ENCODE assay signal across 7 mouse cellular contexts in genomic region chr5:122284183-122285028, GRCm38 (mm10). TPM values are rescaled to one million over a fixed set of nuclear protein-coding genes. Genes with fewer than 3 reads are reported as not detected.
DNase-seq lines count a peak whose midpoint lies in the region; ATAC-seq and TF ChIP-seq lines count a peak whose summit lies in the region.

TSS of gene Pptc7 (plus strand) at chr5:122284365.

- intact Hi-C loops in heart, adult 2 months (cut with DNase I): loop anchor here (2.0 kb wide), 1 partner anchor 30 kb away; no protein-coding TSS in a partner anchor

- peak within 1 kb of the TSS; percentile 98 for H3K4me2 ChIP-seq in embryonic facial prominence, embryonic 13.5 days
- H3K4me2 ChIP-seq in limb, embryonic 13.5 days (replicated peaks): peak within 1 kb of the TSS; percentile 100
- peak within 1 kb of the TSS; percentile 99 for H3K4me2 ChIP-seq in midbrain, embryonic 16.5 days (ENCODE audit: low read length)

- TF ChIP-seq EP300 in heart, adult 2 months (IDR thresholded peaks at IDR 0.05; ENCODE audit: insufficient read depth, low read depth, low read length): no peak

- H3K4me3 ChIP-seq in embryonic facial prominence, embryonic 13.5 days: peak within 1 kb of the TSS; percentile 96
- H3K4me3 ChIP-seq in heart, adult 2 months: peak within 1 kb of the TSS; percentile 92
- peak within 1 kb of the TSS; percentile 96 for H3K4me3 ChIP-seq in limb, embryonic 13.5 days
- H3K4me3 ChIP-seq in midbrain, embryonic 16.5 days (ENCODE audit: low read depth, low read length): peak within 1 kb of the TSS; percentile 94

- no peak for TF ChIP-seq CTCF in heart, adult 2 months (IDR thresholded peaks at IDR 0.05)

- H3K9ac ChIP-seq in embryonic facial prominence, embryonic 13.5 days: peak within 1 kb of the TSS; percentile 93
- peak within 1 kb of the TSS; percentile 99 for H3K9ac ChIP-seq in heart, adult 2 months (ENCODE audit: low read depth, low read length)
- H3K9ac ChIP-seq in limb, embryonic 13.5 days: peak within 1 kb of the TSS; percentile 88
- peak within 1 kb of the TSS; percentile 88 for H3K9ac ChIP-seq in midbrain, embryonic 16.5 days (ENCODE audit: low read depth, low read length)

- H3K36me3 ChIP-seq in embryonic facial prominence, embryonic 13.5 days: peaks cover 14% of the 10 kb centered on the region; the same call in 1 of the 2 replicates
- peaks cover 10% of the 10 kb centered on the region for H3K36me3 ChIP-seq in heart, adult 2 months (ENCODE audit: control insufficient read depth, insufficient read depth, low read length)
- peaks cover 16% of the 10 kb centered on the region; the same call in 1 of the 2 replicates for H3K36me3 ChIP-seq in limb, embryonic 13.5 days
- no peaks in the 10 kb centered on the region; the same call in 1 of the 2 replicates for H3K36me3 ChIP-seq in midbrain, embryonic 16.5 days (ENCODE audit: control insufficient read depth, insufficient read depth, low read length)

- H3K27ac ChIP-seq in embryonic facial prominence, embryonic 13.5 days: peak within 1 kb of the TSS; percentile 72
- peak within 1 kb of the TSS; percentile 92 for H3K27ac ChIP-seq in heart, adult 2 months
- H3K27ac ChIP-seq in limb, embryonic 13.5 days: peak within 1 kb of the TSS; percentile 58; the same call in 1 of the 2 replicates
- peak within 1 kb of the TSS; percentile 92 for H3K27ac ChIP-seq in midbrain, embryonic 16.5 days (ENCODE audit: low read length)

- ATAC-seq in embryonic facial prominence, embryonic 13.5 days (ENCODE audit: insufficient number of reproducible peaks, insufficient read depth, low FRiP score, low TSS enrichment, low read depth): peak; percentile 84
- ATAC-seq in limb, embryonic 13.5 days (ENCODE audit: low FRiP score, low read depth): peak; percentile 93
- peak; percentile 96 for ATAC-seq in midbrain, embryonic 16.5 days

- WGBS in embryonic facial prominence, embryonic 13.5 days: under 1% methylated on average over 100 of the region's 114 CpGs
- under 1% methylated on average over 110 of the region's 114 CpGs for WGBS in heart, adult 2 months
- under 1% methylated on average over 75 of the region's 114 CpGs for WGBS in limb, embryonic 13.5 days
- WGBS in midbrain, embryonic 16.5 days: under 1% methylated on average over 68 of the region's 114 CpGs

- H3K79me2 ChIP-seq in heart, adult 2 months (replicated peaks; ENCODE audit: control insufficient read depth, insufficient read depth, low read length): peaks cover 8% of the 10 kb centered on the region

- no peaks in the 10 kb centered on the region for H3K9me3 ChIP-seq in embryonic facial prominence, embryonic 13.5 days
- no peaks in the 10 kb centered on the region for H3K9me3 ChIP-seq in limb, embryonic 13.5 days
- no peaks in the 10 kb centered on the region for H3K9me3 ChIP-seq in midbrain, embryonic 16.5 days (replicated peaks; ENCODE audit: control insufficient read depth, low read length, poor library complexity, severe bottlenecking)

- TF ChIP-seq POLR2A in heart, adult 2 months (IDR thresholded peaks at IDR 0.05; ENCODE audit: insufficient read depth, low read depth, low read length): no peak; the same call in 1 of the 2 replicates

- no peaks in the 10 kb centered on the region for H3K27me3 ChIP-seq in embryonic facial prominence, embryonic 13.5 days
- no peaks in the 10 kb centered on the region for H3K27me3 ChIP-seq in heart, adult 2 months (ENCODE audit: control insufficient read depth, insufficient read depth, low read length)
- 0 out of 2 replicates have a peak, but pooled peaks cover 2% of the 10 kb centered on the region for H3K27me3 ChIP-seq in limb, embryonic 13.5 days
- no peaks in the 10 kb centered on the region for H3K27me3 ChIP-seq in midbrain, embryonic 16.5 days (ENCODE audit: control insufficient read depth, insufficient read depth, low read depth, low read length)

- DNase-seq in adrenal gland, postnatal 36 days: peak; percentile 93 to 95
- DNase-seq in heart, adult 2 months: peak; percentile 89 to 91
- DNase-seq in kidney, adult 8-10 months: peak; percentile 88
- DNase-seq in spleen, postnatal 10 days (ENCODE audit: low spot score in 2 of 2): peak; percentile 85 to 97

- peaks cover 31% of the 10 kb centered on the region for H3K4me1 ChIP-seq in embryonic facial prominence, embryonic 13.5 days
- H3K4me1 ChIP-seq in heart, adult 2 months (ENCODE audit: control insufficient read depth, insufficient read depth, low read length): peaks cover 16% of the 10 kb centered on the region
- peaks cover 28% of the 10 kb centered on the region for H3K4me1 ChIP-seq in limb, embryonic 13.5 days
- H3K4me1 ChIP-seq in midbrain, embryonic 16.5 days (ENCODE audit: control insufficient read depth, insufficient read depth, low read length): peaks cover 16% of the 10 kb centered on the region

RNA-seq across cellular contexts. Expression of gene Pptc7, which starts in this region (rescaled TPM):
- total RNA-seq in adrenal gland, postnatal 36 days (2021): 10 to 100 TPM; 53.2 to 55.4 TPM
- polyA plus RNA-seq in embryonic facial prominence, embryonic 13.5 days (2015; fragmentation: Nextera tagmentation; extraction: Ambion mirVana): 9.2 TPM in 2 replicates
- total RNA-seq in heart, adult 2 months (2021): 100 to 1,000 TPM; 108 to 133 TPM
- polyA plus RNA-seq in heart, adult 2 months (2012; rRNA removed): 77.5 and 122 TPM in 2 replicates
- polyA plus RNA-seq in limb, embryonic 13.5 days (2015; fragmentation: Nextera tagmentation; extraction: Ambion mirVana): 8.5 and 8.8 TPM in 2 replicates
- polyA plus RNA-seq in midbrain, embryonic 16.5 days (2015; fragmentation: Nextera tagmentation; extraction: Ambion mirVana): 7.1 and 7.6 TPM in 2 replicates

Comparison
In these comparisons a context has a peak if more than half of its experiments do, and no peak if none do; other contexts are left out.
1. Peak in every context shown above with its lines: DNase-seq, ATAC-seq, H3K4me3 ChIP-seq and H3K27ac ChIP-seq.